Mouse (Mus musculus) heart, postnatal 10 days (tissue): Measurements from ENCODE around the gene Rapgefl1. TPM values are rescaled to one million over a fixed set of nuclear protein-coding genes. Genes with fewer than 3 reads are reported as not detected.

ENCODE experiments used
- DNase-seq, 2 experiments: peaks; one replicate each; pipeline ENCODE4 v3.0.0; 2021
- intact Hi-C: fragments of 180-260 bp; cut with DNase I; formaldehyde crosslinking; loops from one replicate; pipeline ENCODE4 v1.15.1; 2025
- total RNA-seq, 2 experiments: library from RNA; stranded (reverse); gene quantifications; 2 replicates each; pipeline ENCODE4 v1.2.3; 2021

Rapgefl1 gene
- under 1 TPM; 0.79 to 0.87 TPM for total RNA-seq

DNA sequence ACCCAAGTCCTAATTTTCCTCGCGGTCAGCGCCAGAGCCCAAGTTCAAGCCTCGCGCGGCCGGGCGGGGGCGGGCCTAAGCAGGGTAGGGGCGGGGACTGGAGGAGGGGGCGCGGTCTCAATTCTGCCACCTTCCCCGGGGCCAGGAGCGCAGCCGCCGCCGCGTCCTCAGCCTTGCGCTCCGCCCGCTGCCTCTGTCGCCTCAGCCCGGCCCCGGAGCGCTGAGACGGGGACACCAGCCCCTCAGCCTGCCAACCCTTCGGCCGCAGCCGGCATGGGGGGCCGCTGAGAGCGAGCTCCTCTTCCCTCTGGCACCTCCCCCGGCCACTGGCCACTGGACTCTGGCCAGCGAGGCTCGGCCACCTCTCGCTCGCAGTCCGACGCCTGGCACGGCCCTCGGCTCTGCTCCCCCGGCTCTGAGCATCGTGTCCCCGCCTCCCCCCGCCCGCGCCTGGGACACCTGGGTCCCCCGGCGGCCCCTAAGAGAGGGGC is at the start of gene Rapgefl1:
Rapgefl1 (plus strand) TSS at position 135 of the 491 bp plus-strand sequence.
- DNase-seq, result peak; percentile 84 to 88
- intact Hi-C loops, result no loop called here

DNA sequence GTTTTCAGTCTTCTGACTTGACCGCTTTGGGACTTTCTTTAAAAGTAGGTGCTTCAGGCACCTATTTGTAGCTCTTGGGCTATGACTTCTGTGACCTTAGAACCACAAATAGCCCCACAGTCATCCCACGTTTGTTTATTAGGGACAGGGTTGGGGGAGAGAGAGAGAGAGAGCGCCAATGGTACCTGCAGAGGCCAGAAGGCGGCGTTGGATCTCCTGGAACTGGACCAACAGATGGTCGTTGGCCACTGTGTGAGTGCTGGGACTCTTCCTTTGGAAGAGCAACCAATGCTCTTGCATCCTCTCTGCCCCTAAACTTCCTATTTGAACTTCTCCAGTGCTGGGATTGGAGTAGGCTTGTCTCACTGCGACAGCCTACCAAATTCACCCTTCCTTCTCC is 49.4 kb upstream of the Rapgefl1 start:
- DNase-seq, result no peak
- intact Hi-C loops, result loop anchor here (1.0 to 2.0 kb wide), 3 partner anchors 14 to 87 kb away; no protein-coding TSS in a partner anchor

DNA sequence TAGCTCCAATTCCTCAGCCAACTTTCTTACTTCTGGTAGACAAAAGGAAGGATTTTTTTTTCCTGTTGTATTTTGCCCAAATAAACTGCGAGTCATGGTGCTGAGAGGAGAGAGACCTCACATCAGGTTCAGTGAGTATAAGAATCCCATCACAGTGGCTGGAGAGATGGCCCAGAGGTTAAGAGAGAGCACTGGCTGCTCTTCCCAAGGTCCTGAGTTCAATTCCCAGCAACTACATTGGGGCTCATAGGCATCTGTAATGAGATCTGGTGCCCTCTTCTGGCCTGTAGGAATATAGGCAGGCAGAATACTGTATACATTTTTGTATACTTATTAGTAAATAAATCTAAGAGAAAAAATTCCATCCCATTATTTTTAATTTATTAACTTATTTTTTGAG is 48.9 kb upstream of the Rapgefl1 start:
- DNase-seq, result peak in 1 of 2 experiments; percentile 20
- intact Hi-C loops, result loop anchor here (1.0 to 2.0 kb wide), 4 partner anchors 15 to 87 kb away; no protein-coding TSS in a partner anchor

DNA sequence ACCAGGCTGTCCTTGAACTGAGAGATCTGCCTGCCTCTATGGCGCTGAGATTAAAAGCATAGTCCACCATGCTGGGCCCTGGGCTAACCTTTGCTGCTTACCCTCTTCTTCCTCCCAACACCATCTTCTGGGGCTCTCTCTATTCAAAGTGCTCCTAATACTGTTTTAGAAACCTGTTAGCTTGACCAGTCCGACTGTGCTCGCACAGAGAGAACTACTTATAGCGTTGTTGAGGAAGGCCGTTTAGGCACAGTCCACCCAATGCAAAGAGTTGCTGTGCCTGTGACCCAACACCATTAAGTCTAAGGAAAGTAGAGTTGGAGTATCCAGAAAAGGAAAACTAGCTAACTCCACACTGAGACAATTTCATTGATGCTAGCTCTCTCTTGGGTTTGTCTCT is 48.4 kb upstream of the Rapgefl1 start:
- DNase-seq, result peak in 1 of 2 experiments; percentile 34

DNA sequence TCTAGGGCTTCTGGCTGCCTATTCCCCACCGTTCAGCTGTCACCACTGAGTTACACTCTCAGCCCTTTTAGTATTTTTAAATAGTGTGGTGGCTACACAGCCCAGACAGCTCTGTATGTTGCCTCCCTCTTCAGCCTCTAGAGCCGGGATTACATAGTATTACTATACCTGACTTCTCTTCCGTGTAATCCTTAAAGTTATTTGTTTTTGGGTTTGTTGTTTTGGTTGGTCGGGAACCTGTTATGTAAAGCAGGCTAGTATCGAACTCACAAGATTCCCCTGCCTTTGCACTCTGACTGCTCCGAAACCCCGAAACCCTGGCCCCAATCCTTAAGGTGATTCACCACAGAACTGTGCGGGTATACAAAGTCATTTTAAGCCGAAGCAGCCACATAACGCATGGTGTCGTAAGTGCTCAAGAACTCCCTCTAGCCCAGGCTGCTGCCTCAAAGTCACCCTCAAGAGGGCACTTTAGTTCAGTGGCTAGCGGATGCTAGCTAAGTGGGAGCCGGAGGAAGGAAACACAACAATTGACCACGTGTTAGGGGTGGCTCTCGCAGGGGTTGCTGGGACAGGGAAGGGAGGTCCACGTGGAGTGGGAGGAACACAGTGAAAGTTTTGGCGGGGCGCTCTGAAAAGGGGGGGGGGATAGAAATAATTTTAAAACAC is 47.9 kb upstream of the Rapgefl1 start:
- intact Hi-C loops, result loop anchor here (1.0 kb wide), 1 partner anchor 41 kb away; no protein-coding TSS in a partner anchor
- peak; percentile 94 to 95 for DNase-seq

More for the DNA sequence above, 48.4 kb upstream of the Rapgefl1 start:
- intact Hi-C loops, result loop anchor here (1.0 kb wide), 1 partner anchor 41 kb away; no protein-coding TSS in a partner anchor

DNA sequence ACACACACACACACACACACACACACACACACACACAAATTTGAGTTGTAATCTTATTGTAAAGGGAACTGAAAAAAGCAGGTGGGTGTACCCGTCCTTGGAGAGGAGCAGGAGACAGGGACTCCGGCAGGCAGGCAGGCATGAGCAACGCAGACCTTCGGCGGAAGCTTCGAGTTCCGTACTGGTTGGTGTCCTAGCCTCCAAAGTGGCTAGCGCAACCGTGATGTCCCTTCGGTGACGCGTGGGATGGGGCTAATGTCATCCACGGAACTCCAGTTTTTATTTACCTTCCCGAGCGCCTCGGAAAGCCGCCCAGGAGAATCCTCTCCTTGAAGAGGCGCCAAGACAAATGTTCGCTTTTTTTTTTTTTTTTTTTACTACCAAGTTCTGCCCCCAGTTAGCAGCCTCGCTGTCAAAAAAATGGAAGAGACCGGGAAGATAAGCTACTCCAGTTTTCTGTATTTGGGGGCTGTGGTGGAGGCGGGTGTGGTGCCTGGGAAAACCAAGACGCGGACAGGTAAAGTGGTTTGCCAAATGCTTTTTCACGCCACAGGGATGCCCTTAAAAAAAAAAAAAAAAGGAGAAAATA is 47.3 kb upstream of the Rapgefl1 start:
- DNase-seq, result no peak
- intact Hi-C loops, result no loop called here

DNA sequence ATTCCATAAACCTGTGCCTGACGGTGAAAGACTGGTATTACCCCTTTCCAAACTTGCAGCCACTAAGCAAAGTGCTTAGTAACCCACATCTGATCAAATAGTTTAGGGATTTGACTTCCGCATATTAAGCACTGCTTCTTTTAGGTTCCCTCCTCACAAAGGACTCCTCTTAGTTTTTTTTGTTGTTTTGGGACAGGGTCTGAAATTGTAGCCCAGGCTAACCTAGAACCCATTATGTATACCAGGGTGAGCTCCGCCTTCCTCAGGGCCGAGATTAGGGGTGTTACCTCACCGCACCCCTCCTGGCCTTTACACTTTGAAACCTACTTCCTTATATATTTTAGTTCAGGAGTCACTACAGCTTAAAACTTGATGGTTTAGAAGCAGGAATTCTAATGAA is 46.8 kb upstream of the Rapgefl1 start:
- DNase-seq, result no peak
- intact Hi-C loops, result no loop called here

DNA sequence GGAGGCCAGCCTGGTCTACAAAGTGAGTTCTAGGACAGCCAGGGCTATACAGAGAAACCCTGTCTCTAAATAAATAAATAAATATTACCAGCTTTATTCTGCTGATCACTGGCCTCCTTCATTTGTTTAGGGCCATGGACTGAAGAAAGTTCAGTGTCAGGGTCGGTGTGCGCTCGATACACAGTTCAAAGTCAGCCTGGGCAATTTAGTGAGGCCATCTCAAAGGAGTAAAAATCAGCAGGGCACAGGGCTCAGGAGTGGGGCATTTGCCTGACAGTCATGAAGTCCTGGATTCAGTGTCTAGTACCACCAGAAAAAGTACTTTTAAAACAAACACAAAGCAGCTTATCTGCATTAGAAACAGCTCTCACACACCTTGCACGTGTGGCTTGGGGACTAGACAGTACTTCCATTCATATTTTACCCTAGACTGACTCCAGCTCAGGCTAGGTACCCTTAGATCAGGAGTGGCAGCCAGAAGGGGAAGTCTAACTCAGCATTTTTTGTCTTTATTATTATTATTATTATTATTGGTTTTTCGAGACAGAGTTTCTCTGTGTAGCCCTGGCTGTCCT is 45.9 kb upstream of the Rapgefl1 start:
- intact Hi-C loops, result no loop called here

DNA sequence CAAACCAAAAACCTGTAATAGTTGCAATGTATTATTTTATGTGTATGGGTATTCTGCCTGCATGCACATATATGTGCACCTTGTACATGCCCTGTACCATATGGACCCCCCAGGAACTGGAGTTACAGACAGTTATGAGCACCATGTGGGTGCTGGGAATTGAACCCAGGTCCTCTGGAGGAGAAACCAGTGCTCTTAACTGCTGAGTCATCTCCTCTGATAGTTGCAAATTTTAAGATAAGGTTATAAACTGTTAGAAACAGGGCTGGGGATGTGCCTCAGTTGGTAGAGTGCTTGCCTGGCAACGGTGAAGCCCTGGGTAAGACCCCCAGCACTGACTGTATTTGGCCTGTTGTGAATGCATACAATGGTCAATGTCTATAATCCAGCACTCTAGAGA is 45.1 kb upstream of the Rapgefl1 start:
- intact Hi-C loops, result no loop called here
- no peak for DNase-seq

More for the DNA sequence above, 45.9 kb upstream of the Rapgefl1 start:
- DNase-seq, result no peak

DNA sequence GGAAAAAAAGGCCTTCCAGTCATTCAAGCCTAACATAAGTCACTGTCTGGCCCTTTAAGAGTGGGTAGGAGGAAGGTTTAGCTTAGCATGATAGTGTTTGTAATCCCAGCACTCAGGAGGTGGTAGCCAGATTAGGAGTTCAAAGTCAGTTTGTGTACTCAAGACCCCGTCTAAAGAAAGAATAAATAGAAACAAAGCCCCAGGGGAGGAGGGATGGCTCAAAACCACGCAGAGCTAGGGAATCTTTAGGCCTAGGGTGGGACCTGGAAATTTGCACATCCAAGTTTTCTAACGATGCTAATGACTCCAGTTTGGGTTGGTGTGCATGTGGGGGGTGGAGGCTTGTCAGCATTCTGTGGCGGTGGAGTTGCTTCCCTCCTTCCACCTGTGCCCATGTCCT is 44.5 kb upstream of the Rapgefl1 start:
- DNase-seq, result no peak
- intact Hi-C loops, result loop anchor here (2.0 kb wide), 1 partner anchor 15 kb away; no protein-coding TSS in a partner anchor

DNA sequence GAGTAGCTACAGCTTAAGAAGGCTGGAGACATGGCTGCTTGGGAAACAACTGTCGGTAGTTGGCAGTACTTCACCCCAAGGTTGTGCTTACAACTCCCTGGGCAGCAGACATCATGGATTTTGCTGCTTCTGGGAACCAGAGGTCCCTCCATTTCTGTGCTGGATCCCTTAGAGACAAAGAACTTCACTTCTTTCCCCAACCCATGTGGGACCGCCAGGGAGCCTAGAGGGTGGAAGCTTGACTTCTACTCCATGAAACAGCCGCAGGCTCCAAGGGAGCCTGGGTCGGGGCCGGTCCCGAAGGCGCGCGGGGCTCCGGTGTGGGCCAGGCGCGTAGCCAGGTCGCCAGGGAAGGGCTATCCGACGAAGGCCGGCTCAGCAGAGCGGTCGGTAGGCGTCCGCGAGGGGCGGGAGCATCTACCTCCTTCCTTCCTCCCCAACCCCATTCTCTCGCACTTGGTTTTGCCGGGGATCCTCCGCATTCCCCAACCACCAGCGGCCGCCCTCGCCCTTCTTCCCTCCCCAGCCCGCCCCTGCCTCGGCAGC is 42.0 kb upstream of the Rapgefl1 start:
- intact Hi-C loops, result no loop called here
- peak; percentile 85 to 86 for DNase-seq

DNA sequence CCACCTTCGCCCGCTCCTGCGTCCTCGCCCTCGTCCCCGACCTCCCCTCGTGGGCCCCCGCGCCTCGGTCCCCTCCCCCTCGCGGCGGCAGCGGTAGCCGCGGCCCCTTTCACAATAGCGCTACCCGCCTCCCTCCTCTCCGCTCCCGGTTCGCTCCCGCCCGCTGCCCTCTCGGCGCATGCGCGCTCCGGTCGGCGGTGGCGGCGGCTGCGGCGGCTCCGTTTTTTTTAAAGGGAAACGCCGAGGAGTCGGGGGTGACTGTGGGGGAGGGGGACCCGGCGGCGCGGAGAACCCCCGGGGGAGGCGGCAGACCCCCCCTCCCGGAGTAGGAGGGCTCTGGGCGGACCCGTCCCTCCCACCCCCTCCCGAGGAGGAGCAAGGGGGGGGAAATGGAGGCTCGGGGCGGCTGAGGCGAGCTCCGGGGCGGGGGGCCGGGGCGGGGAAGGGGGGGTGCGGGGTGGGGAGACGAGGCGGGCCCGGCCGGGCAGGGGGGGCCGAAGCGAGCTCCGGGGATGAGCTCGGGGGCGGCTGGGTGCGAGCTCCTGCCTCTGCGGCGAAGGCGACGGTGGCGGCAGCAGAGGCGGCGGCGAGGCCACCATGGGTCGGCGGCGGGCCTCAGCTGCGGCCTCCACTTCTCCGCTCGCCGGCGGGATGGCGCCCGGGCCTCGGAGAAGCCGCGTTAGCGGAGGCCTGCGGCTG is 41.4 kb upstream of the Rapgefl1 start, which contains the start of gene Msl1:
Msl1 (plus strand) TSS at position 502 of the 699 bp plus-strand sequence.
- intact Hi-C loops, result no loop called here
- peak; percentile 92 to 94 for DNase-seq

DNA sequence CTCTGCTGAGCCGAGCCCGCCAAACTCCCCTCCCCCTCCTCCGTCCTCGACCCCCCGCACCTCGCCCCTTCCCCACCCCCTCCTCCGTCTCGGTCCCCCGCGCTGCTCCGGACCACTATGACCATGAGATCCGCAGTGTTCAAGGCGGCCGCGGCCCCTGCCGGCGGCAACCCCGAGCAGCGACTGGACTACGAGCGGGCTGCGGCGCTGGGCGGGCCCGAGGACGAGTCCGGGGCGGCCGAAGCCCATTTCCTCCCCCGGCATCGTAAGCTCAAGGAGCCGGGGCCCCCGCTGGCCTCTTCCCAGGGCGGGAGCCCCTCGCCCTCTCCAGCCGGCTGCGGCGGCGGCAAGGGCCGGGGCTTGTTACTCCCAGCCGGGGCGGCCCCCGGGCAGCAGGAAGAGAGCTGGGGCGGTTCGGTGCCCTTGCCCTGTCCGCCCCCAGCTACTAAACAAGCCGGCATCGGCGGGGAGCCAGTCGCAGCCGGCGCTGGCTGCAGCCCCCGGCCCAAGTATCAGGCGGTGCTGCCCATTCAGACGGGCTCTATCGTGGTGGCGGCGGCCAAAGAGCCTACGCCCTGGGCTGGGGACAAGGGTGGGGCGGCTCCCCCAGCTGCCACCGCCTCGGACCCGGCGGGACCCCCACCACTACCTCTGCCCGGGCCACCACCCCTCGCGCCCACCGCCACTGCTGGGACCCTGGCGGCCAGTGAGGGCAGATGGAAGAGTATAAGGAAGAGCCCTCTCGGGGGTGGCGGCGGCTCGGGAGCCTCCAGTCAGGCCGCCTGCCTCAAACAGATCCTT is 40.7 kb upstream of the Rapgefl1 start:
- DNase-seq, result peak in 1 of 2 experiments; percentile 71
- intact Hi-C loops, result no loop called here

DNA sequence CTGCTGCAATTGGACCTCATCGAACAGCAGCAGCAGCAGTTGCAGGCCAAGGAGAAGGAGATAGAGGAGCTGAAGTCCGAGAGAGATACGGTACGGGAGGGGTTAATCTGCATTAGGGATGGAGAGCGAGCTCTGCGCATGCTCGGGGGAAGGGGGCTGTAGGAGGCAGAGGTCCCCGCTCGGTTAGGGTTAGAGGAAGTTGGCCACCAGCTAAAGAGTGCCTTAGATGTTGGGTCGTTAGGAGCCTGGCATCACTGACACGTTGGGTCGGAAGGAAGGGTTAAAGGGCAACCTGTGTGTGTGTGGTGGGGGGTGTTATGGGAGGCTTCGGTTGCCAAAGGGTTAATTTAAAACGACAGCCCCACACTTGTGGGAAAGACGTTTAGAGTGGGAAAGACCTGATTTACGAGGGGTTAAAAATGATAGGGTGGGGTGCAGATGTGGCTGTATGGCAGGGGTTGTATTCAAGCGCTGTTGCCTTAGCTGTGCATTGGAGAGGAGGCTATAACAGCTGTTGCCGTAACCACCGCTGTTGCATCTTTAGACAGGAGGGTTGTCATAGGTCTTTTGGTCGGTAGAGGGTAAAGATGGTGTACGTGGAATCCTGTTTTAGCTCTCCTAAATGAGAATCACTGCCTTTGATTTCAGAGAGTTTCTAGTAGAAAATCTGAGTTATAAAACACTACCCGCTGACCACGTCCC is 39.9 kb upstream of the Rapgefl1 start:
- intact Hi-C loops, result no loop called here
- DNase-seq, result peak; percentile 79 to 86

DNA sequence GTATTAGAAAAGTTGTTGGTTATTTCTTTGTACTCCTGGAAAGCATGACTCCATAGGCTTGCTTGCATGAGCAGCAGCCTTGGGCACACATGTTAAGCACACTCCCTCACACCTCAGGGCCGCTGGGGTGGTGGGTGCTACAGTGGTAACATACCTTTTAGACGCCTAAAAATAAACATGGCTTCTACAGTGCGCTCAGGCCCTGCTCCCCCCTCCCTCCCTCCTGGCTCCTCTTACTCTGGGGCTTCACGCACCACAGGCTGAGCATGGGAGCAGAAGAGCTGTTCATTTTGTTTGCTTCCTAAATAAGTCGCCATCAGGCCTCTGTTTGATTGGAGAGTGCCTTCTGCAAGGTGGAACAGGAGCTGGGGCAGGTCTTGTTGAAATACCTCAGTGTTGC is 39.3 kb upstream of the Rapgefl1 start:
- peak; percentile 46 to 53 for DNase-seq
- intact Hi-C loops, result no loop called here

DNA sequence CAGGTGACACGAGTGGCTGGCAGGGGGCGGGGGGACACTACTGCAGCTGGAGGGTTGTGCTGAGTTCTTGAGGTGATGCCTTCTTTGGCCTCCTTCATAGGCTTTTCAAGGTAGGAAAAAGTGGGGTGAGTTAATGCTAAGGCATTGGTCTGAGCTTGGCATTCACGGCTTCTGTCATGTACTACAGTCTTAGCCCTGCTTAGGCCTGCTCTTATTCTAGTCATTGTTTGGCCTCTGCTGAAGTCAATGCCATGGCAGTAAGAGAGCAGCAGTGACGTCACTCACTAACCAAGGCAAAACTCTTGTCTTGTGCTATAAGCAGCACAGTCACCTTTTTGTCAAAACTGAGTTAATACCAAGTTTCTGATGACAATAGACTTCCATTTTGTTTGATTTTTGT is 38.7 kb upstream of the Rapgefl1 start:
- intact Hi-C loops, result no loop called here
- DNase-seq, result no peak

DNA sequence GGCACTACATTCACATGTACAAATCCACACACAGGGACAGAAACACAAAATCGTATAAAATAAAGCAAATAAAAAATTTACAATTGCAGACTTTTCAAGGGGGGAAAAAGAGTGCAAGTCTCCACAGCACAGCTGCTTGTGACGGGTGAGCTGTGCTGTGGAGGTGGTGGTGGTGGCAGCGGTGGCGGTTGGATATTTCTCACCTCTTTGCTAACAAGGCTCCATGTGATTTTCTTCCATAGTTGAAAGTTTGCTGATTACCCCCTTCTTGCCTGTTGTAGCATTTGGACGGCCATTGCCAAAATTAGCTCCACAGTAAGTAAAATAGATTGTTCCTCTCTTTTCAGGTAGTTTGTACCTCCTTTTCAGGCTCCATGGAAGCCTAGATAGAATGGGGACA is 32.0 kb upstream of the Rapgefl1 start, which contains the start of gene Casc3:
Casc3 (plus strand) TSS at position 301 of the 400 bp plus-strand sequence.
- DNase-seq, result no peak
- intact Hi-C loops, result no loop called here

DNA sequence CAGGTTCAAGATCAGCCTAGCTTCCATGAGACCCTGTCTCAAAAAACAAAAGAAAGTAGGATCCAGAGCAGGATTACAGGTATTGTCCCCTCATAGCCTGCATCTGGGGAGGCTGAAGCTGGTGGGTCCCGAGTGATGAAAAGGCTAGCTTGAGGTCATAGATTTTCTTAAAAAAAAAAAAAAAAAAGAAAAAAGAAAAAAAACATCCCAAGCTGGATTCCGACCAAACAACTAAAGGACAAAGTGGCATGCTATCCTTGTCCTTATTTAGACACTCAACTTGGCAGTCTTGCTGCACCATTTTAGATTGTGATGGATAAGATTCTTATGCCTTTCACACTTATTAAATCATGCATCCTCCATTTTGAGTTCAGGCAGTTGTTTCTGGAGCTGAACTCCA is 28.2 kb upstream of the Rapgefl1 start:
- intact Hi-C loops, result no loop called here
- DNase-seq, result no peak
